In the genomic region with DNA sequence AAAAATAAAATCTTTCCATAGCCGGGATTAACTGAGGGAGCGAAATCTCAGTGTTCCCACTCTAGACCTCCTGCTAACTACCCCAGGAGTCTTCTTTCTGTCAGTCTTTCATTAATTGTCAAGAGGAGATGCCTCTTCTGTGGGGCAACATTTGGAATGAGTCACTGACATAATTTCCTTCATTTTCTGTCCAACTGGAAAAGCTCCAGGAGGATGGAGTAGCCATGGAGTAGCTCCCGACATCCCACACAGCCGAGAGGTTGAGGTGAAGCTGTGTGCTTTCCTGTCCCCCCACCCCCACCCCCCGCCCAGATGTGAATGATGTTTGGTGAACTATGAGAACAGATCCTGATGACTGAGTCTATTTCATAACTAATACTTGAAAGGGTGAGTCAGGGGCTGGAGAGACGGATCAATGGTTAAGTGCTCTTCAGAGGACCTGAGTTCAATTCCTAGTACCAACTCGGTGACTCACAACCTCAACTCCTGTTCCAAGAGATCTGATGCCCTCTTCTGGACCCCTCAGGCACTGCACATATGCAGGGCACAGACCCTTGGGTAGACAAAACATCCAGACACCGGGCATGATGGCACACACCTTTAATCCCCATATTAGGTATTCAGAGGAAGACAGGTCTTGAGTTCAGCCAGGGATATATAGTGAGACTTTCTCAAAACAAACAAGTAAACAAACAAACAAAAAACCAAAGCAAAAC, we compare ENCODE assay signal across 25 mouse cellular contexts. TPM values are rescaled to one million over a fixed set of nuclear protein-coding genes. Genes with fewer than 3 reads are reported as not detected.
A peak's percentile ranks its signal among the peaks of the same experiment; 100 is the strongest.
DNase-seq lines count a peak whose midpoint lies in the region; ATAC-seq and TF ChIP-seq lines count a peak whose summit lies in the region.
"Had no signal": no experiment of that assay in that cellular context is flagged by ENCODE, and none has a peak within 500 bp of the region (broad histone marks: within the 10 kb centered on the region; RNA-seq: fewer than 3 reads in every experiment).

No protein-coding gene starts in this region.

- peaks cover 3% of the 10 kb centered on the region; the same call in 1 of the 2 replicates for H3K4me1 ChIP-seq in liver, postnatal 0 days (ENCODE audit: insufficient read depth)
- H3K4me1 ChIP-seq in liver, embryonic 12.5 days: no peaks in the 10 kb centered on the region
- H3K4me1 ChIP-seq in MEL (ENCODE audit: control insufficient read depth in 1 of 2, insufficient read depth in 2 of 2, low read length in 2 of 2): no peaks in the 10 kb centered on the region
- no peaks in the 10 kb centered on the region for H3K4me1 ChIP-seq in hindbrain, embryonic 11.5 days (replicated peaks; ENCODE audit: control insufficient read depth, insufficient read depth, low read length)
- H3K4me1 ChIP-seq: embryonic facial prominence, embryonic 15.5 days; hindbrain, embryonic 15.5 days; midbrain, embryonic 15.5 days; neural tube, embryonic 15.5 days had no signal

- 75% methylated on average over 8 of the region's 8 CpGs for WGBS in liver, postnatal 0 days (ENCODE audit: insufficient replicate concordance)
- 77% methylated on average over 8 of the region's 8 CpGs for WGBS in liver, embryonic 12.5 days (ENCODE audit: insufficient replicate concordance)
- WGBS in hindbrain, embryonic 11.5 days: 87% methylated on average over 8 of the region's 8 CpGs

- no peak overlapping the region for H3K4me3 ChIP-seq in gastrocnemius, adult 2 months
- no peak overlapping the region for H3K4me3 ChIP-seq in liver, postnatal 0 days (ENCODE audit: low read depth, low read length)
- no peak overlapping the region for H3K4me3 ChIP-seq in liver, embryonic 12.5 days
- H3K4me3 ChIP-seq in MEL (ENCODE audit: control insufficient read depth in 1 of 2, insufficient read depth in 1 of 2, low read depth in 2 of 2, low read length in 2 of 2): no peak overlapping the region
- H3K4me3 ChIP-seq in hindbrain, embryonic 11.5 days (ENCODE audit: low read depth, low read length): no peak overlapping the region
- H3K4me3 ChIP-seq: embryonic facial prominence, embryonic 15.5 days; heart, embryonic 13.5 days; hindbrain, embryonic 15.5 days; kidney, embryonic 15.5 days; midbrain, embryonic 15.5 days; myocyte; neural tube, embryonic 15.5 days had no signal

- no peak for ATAC-seq in liver, postnatal 0 days
- no peak for ATAC-seq in liver, embryonic 12.5 days
- ATAC-seq in hindbrain, embryonic 11.5 days (ENCODE audit: low FRiP score): no peak
- ATAC-seq: intestine, embryonic 16.5 days; midbrain, embryonic 15.5 days had no signal

- TF ChIP-seq EP300 in liver, postnatal 0 days (IDR thresholded peaks at IDR 0.05; ENCODE audit: low read depth): no peak
- TF ChIP-seq EP300 in MEL (IDR thresholded peaks at IDR 0.05; ENCODE audit: low read depth in 1 of 2, low read length in 2 of 2): no peak

- H3K4me2 ChIP-seq in liver, postnatal 0 days (ENCODE audit: low read depth, low read length): no peak overlapping the region
- no peak overlapping the region for H3K4me2 ChIP-seq in liver, embryonic 12.5 days
- H3K4me2 ChIP-seq in hindbrain, embryonic 11.5 days (replicated peaks; ENCODE audit: low read depth, low read length): no peak overlapping the region
- H3K4me2 ChIP-seq: embryonic facial prominence, embryonic 15.5 days; heart, embryonic 13.5 days; hindbrain, embryonic 15.5 days; kidney, embryonic 15.5 days; midbrain, embryonic 15.5 days; neural tube, embryonic 15.5 days had no signal

- H3K27me3 ChIP-seq in liver, postnatal 0 days (ENCODE audit: insufficient read depth, low read length): no peaks in the 10 kb centered on the region
- H3K27me3 ChIP-seq in liver, embryonic 12.5 days (replicated peaks): no peaks in the 10 kb centered on the region
- no peaks in the 10 kb centered on the region; a peak in 1 of 4 replicates for H3K27me3 ChIP-seq in MEL (ENCODE audit: control insufficient read depth in 1 of 2, insufficient read depth in 2 of 2, low read length in 2 of 2)
- H3K27me3 ChIP-seq in hindbrain, embryonic 11.5 days (ENCODE audit: control insufficient read depth, insufficient read depth, low read length): no peaks in the 10 kb centered on the region
- H3K27me3 ChIP-seq: embryonic facial prominence, embryonic 15.5 days; heart, embryonic 13.5 days; hindbrain, embryonic 15.5 days; kidney, embryonic 15.5 days; midbrain, embryonic 15.5 days; neural tube, embryonic 15.5 days had no signal

- no peak for TF ChIP-seq POLR2A in MEL (IDR thresholded peaks at IDR 0.05; ENCODE audit: control insufficient read depth in 1 of 2, insufficient read depth in 1 of 2, low read depth in 1 of 2, low read length in 2 of 2, poor library complexity in 1 of 2)
- TF ChIP-seq POLR2A in brain, embryonic 14.5 days (IDR thresholded peaks at IDR 0.05; ENCODE audit: borderline replicate concordance, extremely low read depth, insufficient read depth, insufficient read length, poor library complexity, severe bottlenecking): no peak

- H3K27ac ChIP-seq in gastrocnemius, adult 2 months: no peak overlapping the region
- H3K27ac ChIP-seq in liver, postnatal 0 days (ENCODE audit: low read depth): no peak overlapping the region
- no peak overlapping the region for H3K27ac ChIP-seq in liver, embryonic 12.5 days
- no peak overlapping the region for H3K27ac ChIP-seq in MEL (ENCODE audit: control insufficient read depth, low read depth, low read length)
- no peak overlapping the region for H3K27ac ChIP-seq in hindbrain, embryonic 11.5 days (ENCODE audit: low read depth, low read length)
- H3K27ac ChIP-seq: embryonic facial prominence, embryonic 15.5 days; heart, embryonic 13.5 days; hindbrain, embryonic 15.5 days; kidney, embryonic 15.5 days; liver, embryonic 14.5 days; midbrain, embryonic 15.5 days; neural tube, embryonic 15.5 days had no signal

- H3K9ac ChIP-seq in liver, postnatal 0 days (replicated peaks): no peak overlapping the region
- no peak overlapping the region for H3K9ac ChIP-seq in liver, embryonic 12.5 days
- no peak overlapping the region for H3K9ac ChIP-seq in MEL (ENCODE audit: control insufficient read depth, low read depth, low read length, poor library complexity, severe bottlenecking)
- no peak overlapping the region for H3K9ac ChIP-seq in hindbrain, embryonic 11.5 days (ENCODE audit: low read depth, low read length)
- H3K9ac ChIP-seq: embryonic facial prominence, embryonic 15.5 days; heart, embryonic 13.5 days; hindbrain, embryonic 15.5 days; kidney, embryonic 15.5 days; liver, embryonic 14.5 days; midbrain, embryonic 15.5 days; neural tube, embryonic 15.5 days had no signal

- no peak for TF ChIP-seq RAD21 in MEL (IDR thresholded peaks at IDR 0.05; ENCODE audit: low read depth, low read length)

- TF ChIP-seq CTCF in gastrocnemius, adult 2 months (IDR thresholded peaks at IDR 0.05): peak; percentile 11; the same call in 1 of the 2 replicates
- TF ChIP-seq CTCF in liver, postnatal 0 days (IDR thresholded peaks at IDR 0.05; ENCODE audit: low read depth): 0 out of 2 replicates have a peak, but pooled peaks have one; percentile 22
- peak; percentile 6 to 21 (median 15); a peak in 3 of 6 replicates for TF ChIP-seq CTCF in MEL (IDR thresholded peaks at IDR 0.05 in 2 of 3, conservative IDR thresholded peaks at IDR 0.05 in 1 of 3; ENCODE audit: control insufficient read depth in 1 of 3, insufficient read depth in 1 of 3, low read depth in 2 of 3, low read length in 3 of 3, poor library complexity in 1 of 3, severe bottlenecking in 1 of 3)
- peak; percentile 20; the same call in 1 of the 2 replicates for TF ChIP-seq CTCF in brain, embryonic 14.5 days (IDR thresholded peaks at IDR 0.05; ENCODE audit: borderline replicate concordance, extremely low read depth, insufficient read depth, insufficient read length)

- H3K36me3 ChIP-seq in liver, postnatal 0 days (replicated peaks; ENCODE audit: insufficient read depth, low read length): no peaks in the 10 kb centered on the region
- no peaks in the 10 kb centered on the region for H3K36me3 ChIP-seq in liver, embryonic 12.5 days
- no peaks in the 10 kb centered on the region for H3K36me3 ChIP-seq in MEL (ENCODE audit: control insufficient read depth in 1 of 2, insufficient read depth in 2 of 2, low read length in 2 of 2)
- no peaks in the 10 kb centered on the region for H3K36me3 ChIP-seq in hindbrain, embryonic 11.5 days (ENCODE audit: control insufficient read depth, insufficient read depth, low read length)
- H3K36me3 ChIP-seq: embryonic facial prominence, embryonic 15.5 days; G1E; heart, embryonic 13.5 days; hindbrain, embryonic 15.5 days; kidney, embryonic 15.5 days; midbrain, embryonic 15.5 days; neural tube, embryonic 15.5 days had no signal

- no peaks in the 10 kb centered on the region for H3K79me2 ChIP-seq in MEL (ENCODE audit: control insufficient read depth, insufficient read depth, low read length, poor library complexity)

- no peak for DNase-seq in gastrocnemius, adult 2 months
- DNase-seq in gastrocnemius, postnatal 10 days: no peak
- no peak for DNase-seq in liver, postnatal 0 days
- no peak for DNase-seq in MEL (ENCODE audit: low read depth, low spot score)
- no peak for DNase-seq in brain, embryonic 14.5 days (ENCODE audit: low read depth)
- DNase-seq in hindbrain, embryonic 11.5 days (ENCODE audit: low spot score): no peak
- no peak for DNase-seq in ovary, adult 18-20 months (ENCODE audit: low spot score)
- DNase-seq: adrenal gland, postnatal 14 days; B cell, adult 2 months; cerebellum, adult 11 months; cerebellum, postnatal 25 days; embryo, embryonic 11 days; heart, postnatal 36 days; right cerebral cortex, postnatal 25 days had no signal

- peaks cover 6% of the 10 kb centered on the region; the same call in 1 of the 2 replicates for H3K9me3 ChIP-seq in liver, postnatal 0 days (ENCODE audit: low read length)
- no peaks in the 10 kb centered on the region for H3K9me3 ChIP-seq in liver, embryonic 12.5 days (replicated peaks)
- H3K9me3 ChIP-seq in MEL (replicated peaks; ENCODE audit: insufficient read depth, low read length): no peaks in the 10 kb centered on the region
- H3K9me3 ChIP-seq in hindbrain, embryonic 11.5 days (ENCODE audit: control insufficient read depth, low read length): no peaks in the 10 kb centered on the region
- H3K9me3 ChIP-seq: embryonic facial prominence, embryonic 15.5 days; G1E; heart, embryonic 13.5 days; hindbrain, embryonic 15.5 days; kidney, embryonic 15.5 days; midbrain, embryonic 15.5 days; neural tube, embryonic 15.5 days had no signal

- intact Hi-C loops in gastrocnemius, adult 2 months (cut with DNase I): no loop called here

TF ChIP-seq in MEL, 35 proteins besides CTCF, POLR2A, EP300 and RAD21 (continues in another document):
- TF ChIP-seq MYB (IDR thresholded peaks at IDR 0.05; ENCODE audit: low read depth, low read length) (no peak), SIN3A (IDR thresholded peaks at IDR 0.05; ENCODE audit: low read length) (no peak)

RNA-seq across cellular contexts. Expression of gene Tarbp1, which starts 34.2 kb away (rescaled TPM):
- 1 to 10 TPM; 4.8 to 7.1 TPM for total RNA-seq in gastrocnemius, adult 2 months (2021)
- 1 to 10 TPM; 5.4 to 6.0 TPM for total RNA-seq in gastrocnemius, postnatal 10 days (2021)
- polyA plus RNA-seq in liver, postnatal 0 days (2015; fragmentation: Nextera tagmentation; extraction: Ambion mirVana): 0.82 and 1.1 TPM in 2 replicates
- polyA plus RNA-seq in liver, embryonic 12.5 days (2016; fragmentation: Nextera tagmentation; extraction: Ambion mirVana): 3.3 and 3.4 TPM in 2 replicates
- total RNA-seq in MEL (2012; rRNA removed): 5.4 and 6.0 TPM in 2 replicates
- 1 to 10 TPM in 1 of 2 experiments, not detected in 1; 8.4 TPM for polyA plus RNA-seq in MEL (2012; ENCODE audit: insufficient read depth in 1 of 2, insufficient read length in 2 of 2, low read depth in 1 of 2, low replicate concordance in 2 of 2, missing spikeins in 1 of 2)
- polyA plus RNA-seq in brain, embryonic 14.5 days (2012; rRNA removed): 5.9 and 6.4 TPM in 2 replicates
- 2.3 and 2.4 TPM in 2 replicates for polyA plus RNA-seq in hindbrain, embryonic 11.5 days (2014; fragmentation: Nextera tagmentation; extraction: Ambion mirVana)
